Mouse (Mus musculus): ENCODE measurements around the gene Gm9044. TPM values are rescaled to one million over a fixed set of nuclear protein-coding genes. Genes with fewer than 3 reads are reported as not detected.
"Not testable (repeated sequence)": the region's sequence is repeated elsewhere in the genome, so short reads cannot be mapped to it uniquely, and the experiment has no call there.

Gm9044 gene
- polyA plus RNA-seq, 1 experiment from 2014 or later, result not detected

GRCm38 (mm10) chr10:118302133-118302532 lies 30.1 kb downstream of the Gm9044 start:
- not testable (repeated sequence) for H3K4me1 ChIP-seq (replicated peaks; ENCODE audit: control insufficient read depth, insufficient read depth, low read length); DNase-seq (ENCODE audit: low spot score); H3K27ac ChIP-seq (ENCODE audit: low read depth, low read length); H3K36me3 ChIP-seq (ENCODE audit: control insufficient read depth, insufficient read depth, low read length); H3K27me3 ChIP-seq (replicated peaks; ENCODE audit: control insufficient read depth, insufficient read depth, low read length); ATAC-seq (replicated peaks; ENCODE audit: low FRiP score); H3K9me3 ChIP-seq (ENCODE audit: control insufficient read depth, low read length); H3K9ac ChIP-seq (ENCODE audit: low read depth, low read length); H3K4me2 ChIP-seq; H3K4me3 ChIP-seq (ENCODE audit: low read depth, low read length)
- WGBS, result 39% methylated on average over 2 of the region's 2 CpGs

GRCm38 (mm10) chr10:118294938-118295337 lies 37.3 kb downstream of the Gm9044 start, which contains the start of gene Iltifb:
TSS of gene Iltifb (minus strand) at chr10:118295038.
- no peak within 1 kb of the TSS for H3K4me3 ChIP-seq (ENCODE audit: low read depth, low read length)
- H3K9me3 ChIP-seq (ENCODE audit: control insufficient read depth, low read length), result no peaks in the 10 kb centered on the region
- H3K27ac ChIP-seq (ENCODE audit: low read depth, low read length), result no peak within 1 kb of the TSS
- no peaks in the 10 kb centered on the region for H3K27me3 ChIP-seq (replicated peaks; ENCODE audit: control insufficient read depth, insufficient read depth, low read length)
- 88% methylated on average over 6 of the region's 6 CpGs for WGBS
- no peak within 1 kb of the TSS for H3K4me2 ChIP-seq
- H3K9ac ChIP-seq (ENCODE audit: low read depth, low read length), result no peak within 1 kb of the TSS
- no peaks in the 10 kb centered on the region for H3K36me3 ChIP-seq (ENCODE audit: control insufficient read depth, insufficient read depth, low read length)
- DNase-seq (ENCODE audit: low spot score) (no peak), ATAC-seq (replicated peaks; ENCODE audit: low FRiP score) (no peak)
- no peaks in the 10 kb centered on the region for H3K4me1 ChIP-seq (replicated peaks; ENCODE audit: control insufficient read depth, insufficient read depth, low read length)

- 78% methylated on average over 3 of the region's 5 CpGs for WGBS
- H3K9me3 ChIP-seq (ENCODE audit: control insufficient read depth, low read length); H3K4me1 ChIP-seq (replicated peaks; ENCODE audit: control insufficient read depth, insufficient read depth, low read length); H3K27ac ChIP-seq (ENCODE audit: low read depth, low read length); H3K9ac ChIP-seq (ENCODE audit: low read depth, low read length); H3K4me3 ChIP-seq (ENCODE audit: low read depth, low read length); H3K4me2 ChIP-seq; H3K27me3 ChIP-seq (replicated peaks; ENCODE audit: control insufficient read depth, insufficient read depth, low read length); H3K36me3 ChIP-seq (ENCODE audit: control insufficient read depth, insufficient read depth, low read length); ATAC-seq (replicated peaks; ENCODE audit: low FRiP score); DNase-seq (ENCODE audit: low spot score): not testable (repeated sequence)
These were observed 49.2 kb downstream of the Gm9044 start for GRCm38 (mm10) chr10:118283016-118283415.

GRCm38 (mm10) chr10:118282565-118282964 lies 49.6 kb downstream of the Gm9044 start:
- 70% methylated on average over 7 of the region's 7 CpGs for WGBS
- H3K27me3 ChIP-seq (replicated peaks; ENCODE audit: control insufficient read depth, insufficient read depth, low read length), result not testable (repeated sequence)

More at GRCm38 (mm10) chr10:118282565-118282964, 49.6 kb downstream of the Gm9044 start:
- H3K9me3 ChIP-seq (ENCODE audit: control insufficient read depth, low read length); H3K36me3 ChIP-seq (ENCODE audit: control insufficient read depth, insufficient read depth, low read length); H3K27ac ChIP-seq (ENCODE audit: low read depth, low read length); H3K4me2 ChIP-seq; H3K4me1 ChIP-seq (replicated peaks; ENCODE audit: control insufficient read depth, insufficient read depth, low read length); ATAC-seq (replicated peaks; ENCODE audit: low FRiP score); H3K4me3 ChIP-seq (ENCODE audit: low read depth, low read length); H3K9ac ChIP-seq (ENCODE audit: low read depth, low read length); DNase-seq (ENCODE audit: low spot score): not testable (repeated sequence)

Other genes starting within 250 kb of the Gm9044 start
- gene Mdm1, start 190.6 kb downstream of the Gm9044 start, polyA plus RNA-seq (2014; fragmentation: Nextera tagmentation; extraction: Ambion mirVana), result 26.3 and 33.4 TPM in 2 replicates
- gene Il22, start 127.5 kb downstream of the Gm9044 start, polyA plus RNA-seq (2014; fragmentation: Nextera tagmentation; extraction: Ambion mirVana), result not detected in 2 replicates
- not detected in 2 replicates for gene Gm32717, start 91.6 kb downstream of the Gm9044 start, polyA plus RNA-seq (2014; fragmentation: Nextera tagmentation; extraction: Ambion mirVana)
- not detected in 2 replicates for gene Gm32802, start 73.7 kb downstream of the Gm9044 start, polyA plus RNA-seq (2014; fragmentation: Nextera tagmentation; extraction: Ambion mirVana)
- not detected in 2 replicates for gene Iltifb, start 37.4 kb downstream of the Gm9044 start, polyA plus RNA-seq (2014; fragmentation: Nextera tagmentation; extraction: Ambion mirVana)
- not detected in 2 replicates for gene Gm9040, start 5.4 kb downstream of the Gm9044 start, polyA plus RNA-seq (2014; fragmentation: Nextera tagmentation; extraction: Ambion mirVana)
- gene Gm9045, start 5.4 kb upstream of the Gm9044 start, polyA plus RNA-seq (2014; fragmentation: Nextera tagmentation; extraction: Ambion mirVana), result not detected in 2 replicates
- gene Gm9046, start 10.8 kb upstream of the Gm9044 start, polyA plus RNA-seq (2014; fragmentation: Nextera tagmentation; extraction: Ambion mirVana), result not detected in 2 replicates
- 0.09 TPM in 1 of 2 replicates, not detected in the other for gene Gm9048, start 16.3 kb upstream of the Gm9044 start, polyA plus RNA-seq (2014; fragmentation: Nextera tagmentation; extraction: Ambion mirVana)
- gene Gm9049, start 21.7 kb upstream of the Gm9044 start, polyA plus RNA-seq (2014; fragmentation: Nextera tagmentation; extraction: Ambion mirVana), result not detected in 2 replicates
- not detected in 2 replicates for gene Ifng, start 108.6 kb upstream of the Gm9044 start, polyA plus RNA-seq (2014; fragmentation: Nextera tagmentation; extraction: Ambion mirVana)